Mouse (Mus musculus): ENCODE data around the gene Pdlim7. TPM values are rescaled to one million over a fixed set of nuclear protein-coding genes. Genes with fewer than 3 reads are reported as not detected.
A peak's percentile ranks its signal among the peaks of the same experiment; 100 is the strongest.

Pdlim7 gene
- polyA plus RNA-seq, 1 experiment from 2014 or later, result 370 TPM

GRCm38 (mm10) chr13:55527834-55528772 lies 14.6 kb upstream of the Pdlim7 start:
- no peak for ATAC-seq (ENCODE audit: insufficient number of reproducible peaks, insufficient read depth, low FRiP score, low read depth)
- Histone ChIP-seq H3K9me3 (ENCODE audit: control insufficient read depth, low read length) (no peaks in the 10 kb centered on the region), H3K4me3 (ENCODE audit: control insufficient read depth in 1 of 2, insufficient read depth in 1 of 2, low read depth in 1 of 2, low read length in 2 of 2) (no peak overlapping the region), H3K36me3 (ENCODE audit: control insufficient read depth, insufficient read depth, low read length) (peaks cover 35% of the 10 kb centered on the region), H3K27ac (replicated peaks in 1 of 2; ENCODE audit: control insufficient read depth in 1 of 2, insufficient read depth in 1 of 2, low read depth in 2 of 2, low read length in 2 of 2) (no peak overlapping the region), H3K9ac (ENCODE audit: low read length) (no peak overlapping the region), H3K27me3 (ENCODE audit: control insufficient read depth, insufficient read depth, low read length) (no peaks in the 10 kb centered on the region), H3K4me1 (ENCODE audit: control insufficient read depth in 2 of 2, insufficient read depth in 2 of 2, low read length in 2 of 2) (peaks cover 0 to under 1% of the 10 kb centered on the region in 2 experiments; a peak in 1 of 4 replicates), H3K4me2 (ENCODE audit: low read length) (no peak overlapping the region)
- 73% methylated on average over 18 of the region's 18 CpGs for WGBS

GRCm38 (mm10) chr13:55527212-55527611 lies 13.7 kb upstream of the Pdlim7 start:
- 85% methylated on average over 16 of the region's 16 CpGs for WGBS
- Histone ChIP-seq H3K27me3 (ENCODE audit: control insufficient read depth, insufficient read depth, low read length) (no peaks in the 10 kb centered on the region), H3K36me3 (ENCODE audit: control insufficient read depth, insufficient read depth, low read length) (peaks cover 27% of the 10 kb centered on the region), H3K4me2 (ENCODE audit: low read length) (no peak overlapping the region), H3K27ac (replicated peaks in 1 of 2; ENCODE audit: control insufficient read depth in 1 of 2, insufficient read depth in 1 of 2, low read depth in 2 of 2, low read length in 2 of 2) (no peak overlapping the region), H3K9me3 (ENCODE audit: control insufficient read depth, low read length) (no peaks in the 10 kb centered on the region), H3K4me1 (ENCODE audit: control insufficient read depth in 2 of 2, insufficient read depth in 2 of 2, low read length in 2 of 2) (peaks cover 0 to 3% of the 10 kb centered on the region in 2 experiments; a peak in 1 of 4 replicates), H3K4me3 (ENCODE audit: control insufficient read depth in 1 of 2, insufficient read depth in 1 of 2, low read depth in 1 of 2, low read length in 2 of 2) (no peak overlapping the region), H3K9ac (ENCODE audit: low read length) (no peak overlapping the region)
- ATAC-seq (ENCODE audit: insufficient number of reproducible peaks, insufficient read depth, low FRiP score, low read depth), result no peak

GRCm38 (mm10) chr13:55525733-55526553 lies 12.5 kb upstream of the Pdlim7 start:
- no peak overlapping the region for H3K4me3 ChIP-seq (ENCODE audit: control insufficient read depth in 1 of 2, insufficient read depth in 1 of 2, low read depth in 1 of 2, low read length in 2 of 2)
- no peak overlapping the region for H3K27ac ChIP-seq (replicated peaks in 1 of 2; ENCODE audit: control insufficient read depth in 1 of 2, insufficient read depth in 1 of 2, low read depth in 2 of 2, low read length in 2 of 2)
- ATAC-seq (ENCODE audit: insufficient number of reproducible peaks, insufficient read depth, low FRiP score, low read depth), result no peak
- 79% methylated on average over 15 of the region's 16 CpGs for WGBS
- no peak overlapping the region for H3K9ac ChIP-seq (ENCODE audit: low read length)
- H3K4me1 ChIP-seq (ENCODE audit: control insufficient read depth in 2 of 2, insufficient read depth in 2 of 2, low read length in 2 of 2), result peaks cover 0 to 3% of the 10 kb centered on the region in 2 experiments; a peak in 1 of 4 replicates
- H3K9me3 ChIP-seq (ENCODE audit: control insufficient read depth, low read length), result no peaks in the 10 kb centered on the region
- peaks cover 14% of the 10 kb centered on the region for H3K36me3 ChIP-seq (ENCODE audit: control insufficient read depth, insufficient read depth, low read length)
- no peak overlapping the region for H3K4me2 ChIP-seq (ENCODE audit: low read length)
- H3K27me3 ChIP-seq (ENCODE audit: control insufficient read depth, insufficient read depth, low read length), result no peaks in the 10 kb centered on the region

GRCm38 (mm10) chr13:55523951-55524600 lies 10.6 kb upstream of the Pdlim7 start:
- Histone ChIP-seq H3K27me3 (ENCODE audit: control insufficient read depth, insufficient read depth, low read length) (no peaks in the 10 kb centered on the region), H3K27ac (replicated peaks in 1 of 2; ENCODE audit: control insufficient read depth in 1 of 2, insufficient read depth in 1 of 2, low read depth in 2 of 2, low read length in 2 of 2) (peak overlapping the region; percentile 27 to 77; a peak in 1 of 4 replicates), H3K4me1 (ENCODE audit: control insufficient read depth in 2 of 2, insufficient read depth in 2 of 2, low read length in 2 of 2) (peaks cover 0 to 3% of the 10 kb centered on the region in 2 experiments; a peak in 1 of 4 replicates), H3K36me3 (ENCODE audit: control insufficient read depth, insufficient read depth, low read length) (no peaks in the 10 kb centered on the region), H3K4me2 (ENCODE audit: low read length) (no peak overlapping the region), H3K4me3 (ENCODE audit: control insufficient read depth in 1 of 2, insufficient read depth in 1 of 2, low read depth in 1 of 2, low read length in 2 of 2) (no peak overlapping the region), H3K9ac (ENCODE audit: low read length) (no peak overlapping the region), H3K9me3 (ENCODE audit: control insufficient read depth, low read length) (no peaks in the 10 kb centered on the region)
- no peak for ATAC-seq (ENCODE audit: insufficient number of reproducible peaks, insufficient read depth, low FRiP score, low read depth)
- WGBS, result 80% methylated on average over 23 of the region's 23 CpGs

- Histone ChIP-seq H3K27ac (replicated peaks in 1 of 2; ENCODE audit: control insufficient read depth in 1 of 2, insufficient read depth in 1 of 2, low read depth in 2 of 2, low read length in 2 of 2) (peak overlapping the region; percentile 77 to 82), H3K4me1 (ENCODE audit: control insufficient read depth in 2 of 2, insufficient read depth in 2 of 2, low read length in 2 of 2) (peaks cover 0 to 3% of the 10 kb centered on the region in 2 experiments; a peak in 1 of 4 replicates), H3K4me3 (ENCODE audit: control insufficient read depth in 1 of 2, insufficient read depth in 1 of 2, low read depth in 1 of 2, low read length in 2 of 2) (no peak overlapping the region), H3K36me3 (ENCODE audit: control insufficient read depth, insufficient read depth, low read length) (no peaks in the 10 kb centered on the region), H3K27me3 (ENCODE audit: control insufficient read depth, insufficient read depth, low read length) (no peaks in the 10 kb centered on the region), H3K4me2 (ENCODE audit: low read length) (no peak overlapping the region), H3K9me3 (ENCODE audit: control insufficient read depth, low read length) (no peaks in the 10 kb centered on the region), H3K9ac (ENCODE audit: low read length) (no peak overlapping the region)
- ATAC-seq (ENCODE audit: insufficient number of reproducible peaks, insufficient read depth, low FRiP score, low read depth), result peak; percentile 31; the same call in 1 of the 2 replicates
- WGBS, result 65% methylated on average over 17 of the region's 17 CpGs
Observed at GRCm38 (mm10) chr13:55523278-55523677, 9.8 kb upstream of the Pdlim7 start.

GRCm38 (mm10) chr13:55522730-55523129 lies 9.3 kb upstream of the Pdlim7 start:
- H3K9me3 ChIP-seq (ENCODE audit: control insufficient read depth, low read length), result no peaks in the 10 kb centered on the region
- H3K4me3 ChIP-seq (ENCODE audit: control insufficient read depth in 1 of 2, insufficient read depth in 1 of 2, low read depth in 1 of 2, low read length in 2 of 2), result no peak overlapping the region
- H3K4me2 ChIP-seq (ENCODE audit: low read length), result no peak overlapping the region
- ATAC-seq (ENCODE audit: insufficient number of reproducible peaks, insufficient read depth, low FRiP score, low read depth), result peak; percentile 48
- H3K27me3 ChIP-seq (ENCODE audit: control insufficient read depth, insufficient read depth, low read length), result 0 out of 2 replicates have a peak, but pooled peaks cover 5% of the 10 kb centered on the region
- no peak overlapping the region for H3K9ac ChIP-seq (ENCODE audit: low read length)
- peak overlapping the region; percentile 77 to 82 for H3K27ac ChIP-seq (replicated peaks in 1 of 2; ENCODE audit: control insufficient read depth in 1 of 2, insufficient read depth in 1 of 2, low read depth in 2 of 2, low read length in 2 of 2)
- no peaks in the 10 kb centered on the region for H3K36me3 ChIP-seq (ENCODE audit: control insufficient read depth, insufficient read depth, low read length)
- H3K4me1 ChIP-seq (ENCODE audit: control insufficient read depth in 2 of 2, insufficient read depth in 2 of 2, low read length in 2 of 2), result peaks cover 0 to 3% of the 10 kb centered on the region in 2 experiments; a peak in 1 of 4 replicates
- WGBS, result 39% methylated on average over 8 of the region's 8 CpGs

- Histone ChIP-seq H3K4me1 (ENCODE audit: control insufficient read depth in 2 of 2, insufficient read depth in 2 of 2, low read length in 2 of 2) (peaks cover 0 to 3% of the 10 kb centered on the region in 2 experiments; a peak in 1 of 4 replicates), H3K4me3 (ENCODE audit: control insufficient read depth in 1 of 2, insufficient read depth in 1 of 2, low read depth in 1 of 2, low read length in 2 of 2) (no peak overlapping the region), H3K9me3 (ENCODE audit: control insufficient read depth, low read length) (no peaks in the 10 kb centered on the region), H3K27ac (replicated peaks in 1 of 2; ENCODE audit: control insufficient read depth in 1 of 2, insufficient read depth in 1 of 2, low read depth in 2 of 2, low read length in 2 of 2) (no peak overlapping the region), H3K4me2 (ENCODE audit: low read length) (no peak overlapping the region), H3K27me3 (ENCODE audit: control insufficient read depth, insufficient read depth, low read length) (peaks cover 14% of the 10 kb centered on the region), H3K36me3 (ENCODE audit: control insufficient read depth, insufficient read depth, low read length) (no peaks in the 10 kb centered on the region), H3K9ac (ENCODE audit: low read length) (no peak overlapping the region)
- 52% methylated on average over 4 of the region's 4 CpGs for WGBS
- no peak for ATAC-seq (ENCODE audit: insufficient number of reproducible peaks, insufficient read depth, low FRiP score, low read depth)
Observed at GRCm38 (mm10) chr13:55519606-55520005, 6.1 kb upstream of the Pdlim7 start.

Measured in heart, embryonic 14.5 days (tissue).